Mouse (Mus musculus): Measurements from ENCODE around the gene Foxj2. TPM values are rescaled to one million over a fixed set of nuclear protein-coding genes. Genes with fewer than 3 reads are reported as not detected.

Gene Foxj2
- total RNA-seq, 2 experiments from 2014 or later, result 1.3 to 4.4 TPM

- ATAC-seq (replicated peaks; ENCODE audit: low FRiP score, poor library complexity, severe bottlenecking), result peak; percentile 48
Observed at GRCm38 (mm10) chr6:122811771-122812600, 7.7 kb upstream of the Foxj2 start.

GRCm38 (mm10) chr6:122812716-122813115 is 7.0 kb upstream of the Foxj2 start:
- no peak for ATAC-seq (replicated peaks; ENCODE audit: low FRiP score, poor library complexity, severe bottlenecking)

- ATAC-seq (replicated peaks; ENCODE audit: low FRiP score, poor library complexity, severe bottlenecking), result no peak
Observed at GRCm38 (mm10) chr6:122813640-122814039, 6.1 kb upstream of the Foxj2 start.

GRCm38 (mm10) chr6:122820071-122820798 is 521 bp downstream of the Foxj2 start:
- ATAC-seq (replicated peaks; ENCODE audit: low FRiP score, poor library complexity, severe bottlenecking), result peak; percentile 50

- ATAC-seq (replicated peaks; ENCODE audit: low FRiP score, poor library complexity, severe bottlenecking), result no peak
Observed at GRCm38 (mm10) chr6:122820799-122821650, 1.3 kb downstream of the Foxj2 start.

- ATAC-seq (replicated peaks; ENCODE audit: low FRiP score, poor library complexity, severe bottlenecking), result no peak
Observed at GRCm38 (mm10) chr6:122821822-122822221, 2.1 kb downstream of the Foxj2 start.

GRCm38 (mm10) chr6:122824086-122824485 is 4.4 kb downstream of the Foxj2 start:
- ATAC-seq (replicated peaks; ENCODE audit: low FRiP score, poor library complexity, severe bottlenecking), result no peak

GRCm38 (mm10) chr6:122825166-122825565 is 5.5 kb downstream of the Foxj2 start:
- ATAC-seq (replicated peaks; ENCODE audit: low FRiP score, poor library complexity, severe bottlenecking), result no peak

GRCm38 (mm10) chr6:122825923-122826742 is 6.4 kb downstream of the Foxj2 start:
- peak; percentile 94 for ATAC-seq (replicated peaks; ENCODE audit: low FRiP score, poor library complexity, severe bottlenecking)

GRCm38 (mm10) chr6:122828086-122828485 is 8.4 kb downstream of the Foxj2 start:
- ATAC-seq (replicated peaks; ENCODE audit: low FRiP score, poor library complexity, severe bottlenecking), result peak; percentile 73

GRCm38 (mm10) chr6:122832880-122833279 is 13.2 kb downstream of the Foxj2 start:
- no peak for ATAC-seq (replicated peaks; ENCODE audit: low FRiP score, poor library complexity, severe bottlenecking)

GRCm38 (mm10) chr6:122834365-122834764 is 14.7 kb downstream of the Foxj2 start:
- peak; percentile 90 for ATAC-seq (replicated peaks; ENCODE audit: low FRiP score, poor library complexity, severe bottlenecking)

- no peak for ATAC-seq (replicated peaks; ENCODE audit: low FRiP score, poor library complexity, severe bottlenecking)
Observed at GRCm38 (mm10) chr6:122836974-122837373, 17.3 kb downstream of the Foxj2 start.

GRCm38 (mm10) chr6:122837539-122837938 is 17.8 kb downstream of the Foxj2 start:
- no peak for ATAC-seq (replicated peaks; ENCODE audit: low FRiP score, poor library complexity, severe bottlenecking)

- ATAC-seq (replicated peaks; ENCODE audit: low FRiP score, poor library complexity, severe bottlenecking), result no peak
Observed at GRCm38 (mm10) chr6:122843759-122844158, 24.0 kb downstream of the Foxj2 start.

GRCm38 (mm10) chr6:122852696-122853095 is 33.0 kb downstream of the Foxj2 start:
- no peak for ATAC-seq (replicated peaks; ENCODE audit: low FRiP score, poor library complexity, severe bottlenecking)

GRCm38 (mm10) chr6:122854552-122854951 is 34.8 kb downstream of the Foxj2 start:
- ATAC-seq (replicated peaks; ENCODE audit: low FRiP score, poor library complexity, severe bottlenecking), result no peak

- ATAC-seq (replicated peaks; ENCODE audit: low FRiP score, poor library complexity, severe bottlenecking), result no peak
Observed at GRCm38 (mm10) chr6:122855955-122856354, 36.2 kb downstream of the Foxj2 start, which contains the start of gene C3ar1. TSS of gene C3ar1 (minus strand) at chr6:122856161.

GRCm38 (mm10) chr6:122862434-122862833 is 42.7 kb downstream of the Foxj2 start:
- ATAC-seq (replicated peaks; ENCODE audit: low FRiP score, poor library complexity, severe bottlenecking), result no peak
